Mouse (Mus musculus): ENCODE results near the gene Cavin4.

- TF ChIP-seq POLR2A (IDR thresholded peaks at IDR 0.05; ENCODE audit: extremely low read depth, insufficient read depth, low read length), result no peak
- no peak for TF ChIP-seq CTCF (IDR thresholded peaks at IDR 0.05; ENCODE audit: low read depth, low read length)
Measured at GRCm38 (mm10) chr4:48696706-48697105, 33.4 kb downstream of the Cavin4 start.
